8 mouse cellular contexts compared by ENCODE assay signal in genomic region chr10:52274001-52274909, GRCm38 (mm10). TPM values are rescaled to one million over a fixed set of nuclear protein-coding genes. Genes with fewer than 3 reads are reported as not detected.
DNase-seq lines count a peak whose midpoint lies in the region; ATAC-seq and TF ChIP-seq lines count a peak whose summit lies in the region.

No protein-coding gene starts in this region.

- H3K9ac ChIP-seq in ES-Bruce4 (ENCODE audit: low read depth, poor library complexity, severe bottlenecking): 0 out of 2 replicates have a peak overlapping the region, but pooled peaks have one; percentile 1
- peak overlapping the region; percentile 16; the same call in 1 of the 2 replicates for H3K9ac ChIP-seq in hindbrain, embryonic 13.5 days

- peak overlapping the region; percentile 96 for H3K27ac ChIP-seq in ES-Bruce4 (ENCODE audit: insufficient read depth, low read length)
- H3K27ac ChIP-seq in hindbrain, embryonic 13.5 days: peak overlapping the region; percentile 66

- no peaks in the 10 kb centered on the region for H3K27me3 ChIP-seq in ES-Bruce4 (ENCODE audit: control insufficient read depth, insufficient read depth, low read length, poor library complexity, severe bottlenecking)
- H3K27me3 ChIP-seq in hindbrain, embryonic 13.5 days: no peaks in the 10 kb centered on the region

- no peaks in the 10 kb centered on the region for H3K36me3 ChIP-seq in ES-Bruce4 (ENCODE audit: control insufficient read depth, insufficient read depth, low read length, poor library complexity, severe bottlenecking)
- H3K36me3 ChIP-seq in hindbrain, embryonic 13.5 days: no peaks in the 10 kb centered on the region

- peaks cover 10% of the 10 kb centered on the region for H3K4me1 ChIP-seq in ES-Bruce4 (ENCODE audit: control insufficient read depth, insufficient read depth, low read length)
- peaks cover 24% of the 10 kb centered on the region for H3K4me1 ChIP-seq in hindbrain, embryonic 13.5 days (replicated peaks)

- peak overlapping the region; percentile 37 for H3K4me2 ChIP-seq in hindbrain, embryonic 13.5 days

- 11% methylated on average over 8 of the region's 8 CpGs for WGBS in hindbrain, embryonic 13.5 days

- TF ChIP-seq POLR2A in ES-Bruce4 (IDR thresholded peaks at IDR 0.05; ENCODE audit: insufficient read depth, low read length): no peak

- intact Hi-C loops in heart, postnatal 36 days (cut with DNase I): loop anchor here (2.0 kb wide), 1 partner anchor 21 kb away; no protein-coding TSS in a partner anchor

- no peak for TF ChIP-seq CTCF in ES-Bruce4 (IDR thresholded peaks at IDR 0.05; ENCODE audit: low read depth, low read length)

- peak; percentile 86 for TF ChIP-seq EP300 in ES-Bruce4 (IDR thresholded peaks at IDR 0.05; ENCODE audit: insufficient read depth, low read depth, low read length)

- no peak overlapping the region for H3K4me3 ChIP-seq in ES-Bruce4 (ENCODE audit: low read depth, low read length)
- no peak overlapping the region for H3K4me3 ChIP-seq in hindbrain, embryonic 13.5 days

- H3K9me3 ChIP-seq in ES-Bruce4 (replicated peaks; ENCODE audit: control insufficient read depth, insufficient read depth, low read length, poor library complexity, severe bottlenecking): peaks cover 8% of the 10 kb centered on the region
- no peaks in the 10 kb centered on the region for H3K9me3 ChIP-seq in hindbrain, embryonic 13.5 days

- peak; percentile 86 for ATAC-seq in hindbrain, embryonic 13.5 days (ENCODE audit: low FRiP score)

- DNase-seq in heart, postnatal 4 days: peak; percentile 11
- no peak for DNase-seq in heart, postnatal 36 days
- DNase-seq in NIH3T3 (ENCODE audit: low read depth): peak; percentile 17
- no peak for DNase-seq in frontal cortex, postnatal 36 days (ENCODE audit: low spot score in 2 of 2)
- DNase-seq in kidney, postnatal 10 days: no peak
- no peak for DNase-seq in thymus, postnatal 25 days

RNA-seq across cellular contexts. Expression of gene Dcbld1, which starts 40.8 kb away (rescaled TPM):
- total RNA-seq in heart, postnatal 4 days (2021): 1 to 10 TPM; 6.0 to 6.2 TPM
- total RNA-seq in heart, postnatal 36 days (2021): 1 to 10 TPM; 3.7 to 3.8 TPM
- polyA plus RNA-seq in ES-Bruce4 (2011; ENCODE audit: insufficient read depth, insufficient read length, low read depth, missing spikeins): 19.7 and 20.4 TPM in 2 replicates
- polyA plus RNA-seq in hindbrain, embryonic 13.5 days (2015; fragmentation: Nextera tagmentation; extraction: Ambion mirVana): 21.8 and 25.3 TPM in 2 replicates

Comparison
In these comparisons a context has a peak if more than half of its experiments do, and no peak if none do; other contexts are left out.
1. DNase-seq: peak in heart, postnatal 4 days (single experiment) and NIH3T3 (single experiment); none in heart, postnatal 36 days (0 of 2), frontal cortex, postnatal 36 days (0 of 2), kidney, postnatal 10 days (single experiment) and thymus, postnatal 25 days (single experiment).